In the genomic region with DNA sequence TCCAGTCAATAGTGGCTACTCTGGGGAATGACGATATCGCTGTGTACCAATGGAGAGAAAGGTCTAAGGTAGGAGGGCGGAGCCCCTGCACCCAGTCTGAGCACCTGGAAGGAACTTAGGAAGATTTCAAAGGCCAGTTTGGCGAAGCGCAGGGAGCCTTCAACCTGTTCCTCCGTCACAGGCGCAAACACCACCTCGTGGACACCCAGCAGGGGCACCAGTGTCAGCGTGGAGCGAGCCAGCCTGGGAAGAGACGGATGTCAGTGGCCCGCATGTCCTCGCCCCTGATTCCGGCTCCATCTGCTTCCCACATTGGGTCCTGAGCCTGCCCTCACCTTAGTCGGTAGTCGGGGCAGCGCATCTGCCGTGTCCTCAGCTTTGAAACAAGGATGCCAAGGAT, we compare ENCODE assay signal across 8 mouse cellular contexts. TPM values are rescaled to one million over a fixed set of nuclear protein-coding genes. Genes with fewer than 3 reads are reported as not detected.
DNase-seq lines count a peak whose midpoint lies in the region; ATAC-seq and TF ChIP-seq lines count a peak whose summit lies in the region.

No protein-coding gene starts in this region.

- DNase-seq in heart, embryonic 10.5 days (ENCODE audit: low spot score): no peak
- no peak for DNase-seq in heart, postnatal 10 days
- no peak for DNase-seq in neural tube, embryonic 10.5 days (ENCODE audit: extremely low spot score, low spot score)
- no peak for DNase-seq in stomach, postnatal 0 days (ENCODE audit: low spot score)
- no peak for DNase-seq in frontal cortex, postnatal 14 days (ENCODE audit: low spot score in 2 of 2)
- no peak for DNase-seq in left cerebral cortex, adult 8-10 months (ENCODE audit: low spot score in 2 of 2)

- H3K27me3 ChIP-seq in heart, embryonic 10.5 days (ENCODE audit: insufficient read depth, poor library complexity, severe bottlenecking): peaks cover 47% of the 10 kb centered on the region
- H3K27me3 ChIP-seq in neural tube, embryonic 12.5 days (replicated peaks): peaks cover 28% of the 10 kb centered on the region
- H3K27me3 ChIP-seq in limb, embryonic 13.5 days: peaks cover 50% of the 10 kb centered on the region
- H3K27me3 ChIP-seq in stomach, postnatal 0 days (ENCODE audit: control insufficient read depth, insufficient read depth, low read length): no peaks in the 10 kb centered on the region

- TF ChIP-seq EP300 in stomach, postnatal 0 days (optimal IDR thresholded peaks at IDR 0.05): no peak

- peaks cover 9% of the 10 kb centered on the region for H3K36me3 ChIP-seq in heart, embryonic 10.5 days
- H3K36me3 ChIP-seq in neural tube, embryonic 12.5 days: peaks cover 7% of the 10 kb centered on the region
- H3K36me3 ChIP-seq in limb, embryonic 13.5 days: peaks cover 13% of the 10 kb centered on the region
- no peaks in the 10 kb centered on the region for H3K36me3 ChIP-seq in stomach, postnatal 0 days (ENCODE audit: control insufficient read depth, insufficient read depth, low read length)

- intact Hi-C loops in heart, postnatal 10 days (cut with DNase I): no loop called here

- peaks cover 36% of the 10 kb centered on the region for H3K4me1 ChIP-seq in heart, embryonic 10.5 days
- H3K4me1 ChIP-seq in neural tube, embryonic 12.5 days: peaks cover 29% of the 10 kb centered on the region
- peaks cover 32% of the 10 kb centered on the region for H3K4me1 ChIP-seq in limb, embryonic 13.5 days
- 0 out of 2 replicates have a peak, but pooled peaks cover 6% of the 10 kb centered on the region for H3K4me1 ChIP-seq in stomach, postnatal 0 days (replicated peaks; ENCODE audit: control insufficient read depth, insufficient read depth)

- TF ChIP-seq CTCF in stomach, postnatal 0 days (IDR thresholded peaks at IDR 0.05; ENCODE audit: low read depth): no peak

- 13% methylated on average over 18 of the region's 18 CpGs for WGBS in heart, embryonic 10.5 days
- 12% methylated on average over 18 of the region's 18 CpGs for WGBS in neural tube, embryonic 12.5 days
- WGBS in limb, embryonic 13.5 days: 11% methylated on average over 18 of the region's 18 CpGs
- WGBS in stomach, postnatal 0 days: 14% methylated on average over 18 of the region's 18 CpGs

- no peak for ATAC-seq in neural tube, embryonic 12.5 days (ENCODE audit: low FRiP score, low read depth)
- no peak for ATAC-seq in limb, embryonic 13.5 days (ENCODE audit: low FRiP score, low read depth)
- ATAC-seq in stomach, postnatal 0 days (ENCODE audit: low FRiP score, low TSS enrichment): 0 out of 2 replicates have a peak, but pooled peaks have one; percentile 12

- H3K27ac ChIP-seq in heart, embryonic 10.5 days: peak overlapping the region; percentile 42; the same call in 1 of the 2 replicates
- H3K27ac ChIP-seq in neural tube, embryonic 12.5 days: no peak overlapping the region
- H3K27ac ChIP-seq in limb, embryonic 13.5 days: no peak overlapping the region
- no peak overlapping the region for H3K27ac ChIP-seq in stomach, postnatal 0 days (replicated peaks)

- no peaks in the 10 kb centered on the region for H3K9me3 ChIP-seq in heart, embryonic 10.5 days
- H3K9me3 ChIP-seq in neural tube, embryonic 12.5 days: no peaks in the 10 kb centered on the region
- H3K9me3 ChIP-seq in limb, embryonic 13.5 days: no peaks in the 10 kb centered on the region
- no peaks in the 10 kb centered on the region for H3K9me3 ChIP-seq in stomach, postnatal 0 days (ENCODE audit: control insufficient read depth, low read length)

- H3K9ac ChIP-seq in neural tube, embryonic 12.5 days: no peak overlapping the region
- H3K9ac ChIP-seq in limb, embryonic 13.5 days: peak overlapping the region; percentile 43; the same call in 1 of the 2 replicates
- H3K9ac ChIP-seq in stomach, postnatal 0 days (ENCODE audit: low read length): no peak overlapping the region

- H3K4me2 ChIP-seq in neural tube, embryonic 12.5 days (replicated peaks): peak overlapping the region; percentile 64
- peak overlapping the region; percentile 66 for H3K4me2 ChIP-seq in limb, embryonic 13.5 days (replicated peaks)
- peak overlapping the region; percentile 82 for H3K4me2 ChIP-seq in stomach, postnatal 0 days (replicated peaks; ENCODE audit: low read depth)

- peak overlapping the region; percentile 61 for H3K4me3 ChIP-seq in heart, embryonic 10.5 days
- H3K4me3 ChIP-seq in neural tube, embryonic 12.5 days: no peak overlapping the region
- H3K4me3 ChIP-seq in limb, embryonic 13.5 days: peak overlapping the region; percentile 41; the same call in 1 of the 2 replicates
- no peak overlapping the region for H3K4me3 ChIP-seq in stomach, postnatal 0 days (ENCODE audit: low read depth, low read length)

RNA-seq across cellular contexts. Expression of a gene that starts 6.5 kb away (rescaled TPM):
- 9.7 and 12.8 TPM in 2 replicates for polyA plus RNA-seq in heart, embryonic 10.5 days (2016; fragmentation: Nextera tagmentation; extraction: Ambion mirVana)
- under 1 TPM; 0.50 to 0.69 TPM for total RNA-seq in heart, postnatal 10 days (2021)
- 1.1 and 1.8 TPM in 2 replicates for polyA plus RNA-seq in neural tube, embryonic 12.5 days (2016; fragmentation: Nextera tagmentation; extraction: Ambion mirVana)
- polyA plus RNA-seq in limb, embryonic 13.5 days (2015; fragmentation: Nextera tagmentation; extraction: Ambion mirVana): 0.29 and 0.41 TPM in 2 replicates
- 0.22 and 0.27 TPM in 2 replicates for polyA plus RNA-seq in stomach, postnatal 0 days (2015; fragmentation: Nextera tagmentation; extraction: Ambion mirVana)
- total RNA-seq in left cerebral cortex, adult 8-10 months (2022): 1 to 10 TPM; 1.2 to 2.5 (median 1.5) TPM

RNA-seq across cellular contexts. Expression of a gene that starts 9.9 kb away (rescaled TPM):
- 132 and 142 TPM in 2 replicates for polyA plus RNA-seq in heart, embryonic 10.5 days (2016; fragmentation: Nextera tagmentation; extraction: Ambion mirVana)
- total RNA-seq in heart, postnatal 10 days (2021): 10 to 100 TPM; 77.1 to 81.0 TPM
- polyA plus RNA-seq in neural tube, embryonic 12.5 days (2016; fragmentation: Nextera tagmentation; extraction: Ambion mirVana): 124 and 133 TPM in 2 replicates
- 146 and 149 TPM in 2 replicates for polyA plus RNA-seq in limb, embryonic 13.5 days (2015; fragmentation: Nextera tagmentation; extraction: Ambion mirVana)
- 96.9 and 103 TPM in 2 replicates for polyA plus RNA-seq in stomach, postnatal 0 days (2015; fragmentation: Nextera tagmentation; extraction: Ambion mirVana)
- 10 to 100 TPM; 73.5 to 79.4 (median 76.1) TPM for total RNA-seq in left cerebral cortex, adult 8-10 months (2022)

RNA-seq across cellular contexts. Expression of a gene that starts 10.3 kb away (rescaled TPM):
- polyA plus RNA-seq in heart, embryonic 10.5 days (2016; fragmentation: Nextera tagmentation; extraction: Ambion mirVana): 10.8 and 12.1 TPM in 2 replicates
- total RNA-seq in heart, postnatal 10 days (2021): 1 to 10 TPM; 6.4 to 8.2 TPM
- 19.5 and 20.9 TPM in 2 replicates for polyA plus RNA-seq in neural tube, embryonic 12.5 days (2016; fragmentation: Nextera tagmentation; extraction: Ambion mirVana)
- 17.1 and 18.1 TPM in 2 replicates for polyA plus RNA-seq in limb, embryonic 13.5 days (2015; fragmentation: Nextera tagmentation; extraction: Ambion mirVana)
- polyA plus RNA-seq in stomach, postnatal 0 days (2015; fragmentation: Nextera tagmentation; extraction: Ambion mirVana): 11.3 and 11.8 TPM in 2 replicates
- 10 to 100 TPM; 16.5 to 19.2 (median 18.6) TPM for total RNA-seq in left cerebral cortex, adult 8-10 months (2022)

RNA-seq across cellular contexts. Expression of a gene that starts 16.8 kb away (rescaled TPM):
- polyA plus RNA-seq in heart, embryonic 10.5 days (2016; fragmentation: Nextera tagmentation; extraction: Ambion mirVana): 12.2 and 14.2 TPM in 2 replicates
- 10 to 100 TPM; 47.8 to 56.5 TPM for total RNA-seq in heart, postnatal 10 days (2021)
- polyA plus RNA-seq in neural tube, embryonic 12.5 days (2016; fragmentation: Nextera tagmentation; extraction: Ambion mirVana): 5.1 and 6.6 TPM in 2 replicates
- 5.2 and 5.5 TPM in 2 replicates for polyA plus RNA-seq in limb, embryonic 13.5 days (2015; fragmentation: Nextera tagmentation; extraction: Ambion mirVana)
- 8.4 and 8.8 TPM in 2 replicates for polyA plus RNA-seq in stomach, postnatal 0 days (2015; fragmentation: Nextera tagmentation; extraction: Ambion mirVana)
- total RNA-seq in left cerebral cortex, adult 8-10 months (2022): 100 to 1,000 TPM; 159 to 188 (median 167) TPM

RNA-seq across cellular contexts. Expression of a gene that starts 39.8 kb away (rescaled TPM):
- polyA plus RNA-seq in heart, embryonic 10.5 days (2016; fragmentation: Nextera tagmentation; extraction: Ambion mirVana): 12.2 and 13.1 TPM in 2 replicates
- 1 to 10 TPM; 5.5 to 7.6 TPM for total RNA-seq in heart, postnatal 10 days (2021)
- polyA plus RNA-seq in neural tube, embryonic 12.5 days (2016; fragmentation: Nextera tagmentation; extraction: Ambion mirVana): 18.3 and 19.9 TPM in 2 replicates
- polyA plus RNA-seq in limb, embryonic 13.5 days (2015; fragmentation: Nextera tagmentation; extraction: Ambion mirVana): 16.8 and 19.1 TPM in 2 replicates
- 6.5 and 6.7 TPM in 2 replicates for polyA plus RNA-seq in stomach, postnatal 0 days (2015; fragmentation: Nextera tagmentation; extraction: Ambion mirVana)
- total RNA-seq in left cerebral cortex, adult 8-10 months (2022): 10 to 100 TPM; 13.2 to 15.7 (median 14.2) TPM

Comparison
In these comparisons a context has a peak if more than half of its experiments do, and no peak if none do; other contexts are left out.
1. H3K4me3 ChIP-seq: peak in heart, embryonic 10.5 days (single experiment) and limb, embryonic 13.5 days (single experiment); none in neural tube, embryonic 12.5 days (single experiment) and stomach, postnatal 0 days (single experiment).
2. Peak in every context shown above with its lines, with median percentiles within 50 percentile points of each other: H3K4me2 ChIP-seq.